Mouse (Mus musculus) layer of hippocampus, adult 18-20 months (tissue): ENCODE measurements around the gene Hibch. TPM values are rescaled to one million over a fixed set of nuclear protein-coding genes. Genes with fewer than 3 reads are reported as not detected.

ENCODE experiments used
- total RNA-seq, 2 experiments: library from RNA; stranded (reverse); gene quantifications; 2 replicates each; pipeline ENCODE4 v1.2.3; 2021

Gene Hibch
- total RNA-seq, 2 experiments from 2014 or later = 17.7 to 18.0 TPM

Other genes with a start within 250 kb of the Hibch start
- 1 to 10 TPM; 3.1 to 4.1 TPM for gene Nemp2, start 214.2 kb upstream of the Hibch start, total RNA-seq
- gene Mfsd6, start 117.5 kb upstream of the Hibch start, total RNA-seq = 10 to 100 TPM; 81.2 to 83.3 TPM
- 10 to 100 TPM; 32.0 to 34.3 TPM for gene Inpp1, start 27.2 kb upstream of the Hibch start, total RNA-seq
- 1 to 10 TPM; 8.5 to 9.7 TPM for gene 1700019D03Rik, start 175.2 kb downstream of the Hibch start, total RNA-seq
- gene Mstn, start 216.7 kb downstream of the Hibch start, total RNA-seq = under 1 TPM; 0.67 to 0.74 TPM